8 mouse cellular contexts compared by ENCODE assay signal in genomic region chr8:72491680-72492621, GRCm38 (mm10). TPM values are rescaled to one million over a fixed set of nuclear protein-coding genes. Genes with fewer than 3 reads are reported as not detected.
DNase-seq lines count a peak whose midpoint lies in the region; ATAC-seq and TF ChIP-seq lines count a peak whose summit lies in the region.

Gene Slc35e1, minus strand, starts transcription at chr8:72492614.

- under 1% methylated on average over 67 of the region's 98 CpGs for WGBS in embryonic facial prominence, embryonic 11.5 days
- 1% methylated on average over 98 of the region's 98 CpGs for WGBS in heart, adult 2 months
- under 1% methylated on average over 83 of the region's 98 CpGs for WGBS in liver, adult 2 months
- under 1% methylated on average over 84 of the region's 98 CpGs for WGBS in stomach, postnatal 0 days

- no peak for TF ChIP-seq POLR2A in heart, adult 2 months (IDR thresholded peaks at IDR 0.05; ENCODE audit: insufficient read depth, low read depth, low read length)
- TF ChIP-seq POLR2A in liver, adult 2 months (IDR thresholded peaks at IDR 0.05; ENCODE audit: extremely low read depth, insufficient read depth, low read length), result no peak

- intact Hi-C loops in heart, adult 2 months (cut with DNase I), result loop anchor here (1.0 to 5.0 kb wide), 4 partner anchors 16 to 79 kb away; partner anchors contain the start of genes Eps15l1, Med26 and Smim7

- no peak for TF ChIP-seq CTCF in C2C12 (IDR thresholded peaks at IDR 0.05; ENCODE audit: control insufficient read depth, insufficient read depth, insufficient read length)
- TF ChIP-seq CTCF in heart, adult 2 months (IDR thresholded peaks at IDR 0.05), result no peak
- no peak for TF ChIP-seq CTCF in liver, adult 2 months (IDR thresholded peaks at IDR 0.05; ENCODE audit: low read depth, low read length)
- TF ChIP-seq CTCF in stomach, postnatal 0 days (IDR thresholded peaks at IDR 0.05; ENCODE audit: low read depth), result 0 out of 2 replicates have a peak, but pooled peaks have one; percentile 10

- peak within 1 kb of the TSS; percentile 86 for H3K9ac ChIP-seq in embryonic facial prominence, embryonic 11.5 days (replicated peaks; ENCODE audit: low read length)
- peak within 1 kb of the TSS; percentile 84 for H3K9ac ChIP-seq in heart, adult 2 months (ENCODE audit: low read depth, low read length)
- peak within 1 kb of the TSS; percentile 85 for H3K9ac ChIP-seq in liver, adult 2 months (ENCODE audit: low read depth, low read length)
- H3K9ac ChIP-seq in stomach, postnatal 0 days (ENCODE audit: low read length), result peak within 1 kb of the TSS; percentile 89

- no peak for TF ChIP-seq EP300 in heart, adult 2 months (IDR thresholded peaks at IDR 0.05; ENCODE audit: insufficient read depth, low read depth, low read length)
- TF ChIP-seq EP300 in stomach, postnatal 0 days (optimal IDR thresholded peaks at IDR 0.05), result no peak

- H3K4me3 ChIP-seq in C2C12 (ENCODE audit: insufficient read depth, poor library complexity, severe bottlenecking), result peak within 1 kb of the TSS; percentile 66
- H3K4me3 ChIP-seq in embryonic facial prominence, embryonic 11.5 days (ENCODE audit: low read depth, low read length), result peak within 1 kb of the TSS; percentile 91
- H3K4me3 ChIP-seq in heart, adult 2 months, result peak within 1 kb of the TSS; percentile 86
- H3K4me3 ChIP-seq in liver, adult 2 months (ENCODE audit: insufficient read depth, low read depth, low read length), result peak within 1 kb of the TSS; percentile 72
- peak within 1 kb of the TSS; percentile 86 for H3K4me3 ChIP-seq in stomach, postnatal 0 days (ENCODE audit: low read depth, low read length)

- peak within 1 kb of the TSS; percentile 76 for H3K4me2 ChIP-seq in embryonic facial prominence, embryonic 11.5 days (ENCODE audit: low read depth, low read length)
- H3K4me2 ChIP-seq in stomach, postnatal 0 days (replicated peaks; ENCODE audit: low read depth), result peak within 1 kb of the TSS; percentile 86

- H3K9me3 ChIP-seq in embryonic facial prominence, embryonic 11.5 days (replicated peaks; ENCODE audit: control insufficient read depth, low read length), result no peaks in the 10 kb centered on the region
- no peaks in the 10 kb centered on the region for H3K9me3 ChIP-seq in stomach, postnatal 0 days (ENCODE audit: control insufficient read depth, low read length)

- H3K36me3 ChIP-seq in C2C12 (ENCODE audit: control insufficient read depth, insufficient read depth), result peaks cover 55% of the 10 kb centered on the region
- H3K36me3 ChIP-seq in embryonic facial prominence, embryonic 11.5 days (replicated peaks; ENCODE audit: control insufficient read depth, insufficient read depth, low read depth, low read length), result no peaks in the 10 kb centered on the region
- H3K36me3 ChIP-seq in heart, adult 2 months (ENCODE audit: control insufficient read depth, insufficient read depth, low read length), result no peaks in the 10 kb centered on the region
- H3K36me3 ChIP-seq in liver, adult 2 months (ENCODE audit: control insufficient read depth, insufficient read depth, low read length), result 0 out of 2 replicates have a peak, but pooled peaks cover 2% of the 10 kb centered on the region
- H3K36me3 ChIP-seq in stomach, postnatal 0 days (ENCODE audit: control insufficient read depth, insufficient read depth, low read length), result peaks cover 13% of the 10 kb centered on the region

- DNase-seq in Muller cell, postnatal 12 days (ENCODE audit: inconsistent ontology term), result peak; percentile 30
- DNase-seq in embryonic facial prominence, embryonic 11.5 days (ENCODE audit: low spot score), result peak; percentile 31
- DNase-seq in heart, adult 2 months, result no peak
- DNase-seq in kidney, adult 18-20 months, result peak; percentile 35
- peak; percentile 56 for DNase-seq in liver, adult 2 months (ENCODE audit: extremely low read depth, low read depth, low spot score)
- DNase-seq in stomach, postnatal 0 days (ENCODE audit: low spot score), result peak; percentile 61

- no peak within 1 kb of the TSS for H3K27ac ChIP-seq in embryonic facial prominence, embryonic 11.5 days (replicated peaks; ENCODE audit: low read depth, low read length)
- peak within 1 kb of the TSS; percentile 80 for H3K27ac ChIP-seq in heart, adult 2 months
- H3K27ac ChIP-seq in liver, adult 2 months (replicated peaks; ENCODE audit: insufficient read depth, low read depth, low read length), result peak within 1 kb of the TSS; percentile 87
- H3K27ac ChIP-seq in stomach, postnatal 0 days (replicated peaks), result peak within 1 kb of the TSS; percentile 90

- H3ac ChIP-seq in C2C12 (ENCODE audit: control insufficient read depth, insufficient read length, low read depth), result peak within 1 kb of the TSS; percentile 94

- peaks cover 79% of the 10 kb centered on the region for H3K79me2 ChIP-seq in C2C12 (ENCODE audit: control insufficient read depth, insufficient read depth)
- peaks cover 1% of the 10 kb centered on the region for H3K79me2 ChIP-seq in heart, adult 2 months (replicated peaks; ENCODE audit: control insufficient read depth, insufficient read depth, low read length)
- peaks cover 23% of the 10 kb centered on the region for H3K79me2 ChIP-seq in liver, adult 2 months (ENCODE audit: control insufficient read depth, insufficient read depth, low read length)

- peaks cover 4% of the 10 kb centered on the region; the same call in 1 of the 2 replicates for H3K4me1 ChIP-seq in embryonic facial prominence, embryonic 11.5 days (ENCODE audit: control insufficient read depth, insufficient read depth, low read length)
- H3K4me1 ChIP-seq in heart, adult 2 months (ENCODE audit: control insufficient read depth, insufficient read depth, low read length), result peaks cover 6% of the 10 kb centered on the region
- peaks cover 31% of the 10 kb centered on the region for H3K4me1 ChIP-seq in liver, adult 2 months (ENCODE audit: control insufficient read depth, insufficient read depth, low read length)
- H3K4me1 ChIP-seq in stomach, postnatal 0 days (replicated peaks; ENCODE audit: control insufficient read depth, insufficient read depth), result peaks cover 4% of the 10 kb centered on the region; the same call in 1 of the 2 replicates

- peaks cover 31% of the 10 kb centered on the region for H3K79me3 ChIP-seq in C2C12 (ENCODE audit: low read depth)

- no peaks in the 10 kb centered on the region for H3K27me3 ChIP-seq in C2C12 (ENCODE audit: control insufficient read depth, insufficient read depth, insufficient read length)
- H3K27me3 ChIP-seq in embryonic facial prominence, embryonic 11.5 days (ENCODE audit: control insufficient read depth, insufficient read depth, low read length), result no peaks in the 10 kb centered on the region
- no peaks in the 10 kb centered on the region for H3K27me3 ChIP-seq in heart, adult 2 months (ENCODE audit: control insufficient read depth, insufficient read depth, low read length)
- no peaks in the 10 kb centered on the region for H3K27me3 ChIP-seq in liver, adult 2 months (ENCODE audit: control insufficient read depth, insufficient read depth, low read length)
- H3K27me3 ChIP-seq in stomach, postnatal 0 days (ENCODE audit: control insufficient read depth, insufficient read depth, low read length), result no peaks in the 10 kb centered on the region

- peak; percentile 64 for ATAC-seq in embryonic facial prominence, embryonic 11.5 days (replicated peaks; ENCODE audit: insufficient number of reproducible peaks, low FRiP score, low TSS enrichment, low read depth)
- no peak for ATAC-seq in monocyte, adult 5-6 weeks (replicated peaks; ENCODE audit: insufficient number of reproducible peaks, low FRiP score, low TSS enrichment, poor library complexity, severe bottlenecking)
- peak; percentile 24 for ATAC-seq in stomach, postnatal 0 days (ENCODE audit: low FRiP score, low TSS enrichment)

TF ChIP-seq in C2C12, 6 proteins besides CTCF, POLR2A, EP300 and RAD21:
- TF ChIP-seq MYOD1 (IDR thresholded peaks at IDR 0.05; ENCODE audit: control insufficient read depth, insufficient read length, low read depth), result no peak
- TF ChIP-seq FOSL1 (IDR thresholded peaks at IDR 0.05; ENCODE audit: insufficient read depth, low read length, poor library complexity, severe bottlenecking), result no peak
- TF ChIP-seq CEBPB (IDR thresholded peaks at IDR 0.05; ENCODE audit: low read depth), result no peak
- TF ChIP-seq USF1 (IDR thresholded peaks at IDR 0.05; ENCODE audit: low read depth), result no peak
- no peak for TF ChIP-seq MYOG (IDR thresholded peaks at IDR 0.05; ENCODE audit: control insufficient read depth, extremely low read depth, insufficient read length)
- TF ChIP-seq MAX (IDR thresholded peaks at IDR 0.05), result no peak

RNA-seq across cellular contexts. Expression of gene Slc35e1, which starts in this region (rescaled TPM):
- 27.5 TPM for polyA plus RNA-seq in C2C12 (2012; fragmentation: generic; extraction: Trizol)
- 13.2 and 13.3 TPM in 2 replicates for polyA plus RNA-seq in embryonic facial prominence, embryonic 11.5 days (2014; fragmentation: Nextera tagmentation; extraction: Ambion mirVana)
- 10 to 100 TPM; 68.0 to 85.7 TPM for total RNA-seq in heart, adult 2 months (2021)
- 83.2 and 110 TPM in 2 replicates for polyA plus RNA-seq in heart, adult 2 months (2012; rRNA removed)
- total RNA-seq in liver, adult 2 months (2014; rRNA removed), result 20.0 and 26.5 TPM in 2 replicates
- 55.6 and 59.8 TPM in 2 replicates for polyA plus RNA-seq in liver, adult 2 months (2012; rRNA removed)
- 35.6 to 42.2 TPM (median 39.3 TPM) in 3 replicates for total RNA-seq in monocyte, adult 5-6 weeks (2017)
- 8.5 TPM in 2 replicates for polyA plus RNA-seq in stomach, postnatal 0 days (2015; fragmentation: Nextera tagmentation; extraction: Ambion mirVana)

Comparison
In these comparisons a context has a peak if more than half of its experiments do, and no peak if none do; other contexts are left out.
1. DNase-seq: peak in Muller cell, postnatal 12 days (single experiment), embryonic facial prominence, embryonic 11.5 days (single experiment), kidney, adult 18-20 months (single experiment), liver, adult 2 months (single experiment) and stomach, postnatal 0 days (single experiment); none in heart, adult 2 months (0 of 2).
2. Peak in every context shown above with its lines, with median percentiles within 50 percentile points of each other: H3K4me3 ChIP-seq and H3K9ac ChIP-seq.